Mouse (Mus musculus) midbrain, embryonic 13.5 days (tissue): ENCODE measurements around the gene Dmac2. TPM values are rescaled to one million over a fixed set of nuclear protein-coding genes. Genes with fewer than 3 reads are reported as not detected.

Experiments used
- ATAC-seq: fragments of 200-750 bp; cut with Nextera tagmentation; 2 replicates; pipeline ENCODE4 v1.8.0; 2017; ENCODE audit warnings: mild to moderate bottlenecking, moderate TSS enrichment, moderate library complexity
- H3K27ac ChIP-seq: fragments of 300-500 bp; sonication (generic); 2 replicates; pipeline ENCODE4 v1.5.1; 2015; ENCODE audit warnings: inconsistent platforms, mild to moderate bottlenecking, moderate library complexity
- H3K27me3 ChIP-seq: fragments of 300-500 bp; sonication (generic); 2 replicates; pipeline ENCODE4 v1.6.1; 2015; ENCODE audit warnings: mild to moderate bottlenecking, inconsistent platforms
- H3K36me3 ChIP-seq: fragments of 300-500 bp; sonication (generic); 2 replicates; pipeline ENCODE4 v1.6.1; 2015; ENCODE audit warnings: mild to moderate bottlenecking, inconsistent platforms
- H3K4me1 ChIP-seq: fragments of 300-500 bp; sonication (generic); replicated peaks from 2 replicates; pipeline ENCODE4 v1.6.1; 2015; ENCODE audit warnings: inconsistent platforms
- H3K4me2 ChIP-seq: fragments of 300-500 bp; sonication (generic); replicated peaks from 2 replicates; pipeline ENCODE4 v1.6.1; 2015; ENCODE audit warnings: moderate library complexity, mild to moderate bottlenecking, inconsistent platforms
- H3K4me3 ChIP-seq: fragments of 300-500 bp; sonication (generic); replicated peaks from 2 replicates; pipeline ENCODE4 v1.5.1; 2015; ENCODE audit warnings: mild to moderate bottlenecking, inconsistent platforms
- H3K9ac ChIP-seq: fragments of 300-500 bp; sonication (generic); replicated peaks from 2 replicates; pipeline ENCODE4 v1.6.1; 2015; ENCODE audit warnings: mild to moderate bottlenecking, inconsistent platforms
- H3K9me3 ChIP-seq: fragments of 300-500 bp; sonication (generic); 2 replicates; pipeline ENCODE4 v1.6.1; 2016; ENCODE audit warnings: mild to moderate bottlenecking, inconsistent platforms
- WGBS: fragments of 180-500 bp; shearing (Covaris S2); methylation state at CpG from one replicate; pipeline ENCODE4 v1.1.7; 2015; 5-methylcytosine and 5-hydroxymethylcytosine counted together
- polyA plus RNA-seq: library from polyadenylated mRNA; unstranded; fragments of >200 nt; fragmentation: Nextera tagmentation; extraction: Ambion mirVana; gene quantifications from 2 replicates; pipeline ENCODE4 v1.2.1, GENCODE M21; 2015

The Dmac2 gene
- polyA plus RNA-seq, 1 experiment from 2014 or later = 34.2 TPM

DNA sequence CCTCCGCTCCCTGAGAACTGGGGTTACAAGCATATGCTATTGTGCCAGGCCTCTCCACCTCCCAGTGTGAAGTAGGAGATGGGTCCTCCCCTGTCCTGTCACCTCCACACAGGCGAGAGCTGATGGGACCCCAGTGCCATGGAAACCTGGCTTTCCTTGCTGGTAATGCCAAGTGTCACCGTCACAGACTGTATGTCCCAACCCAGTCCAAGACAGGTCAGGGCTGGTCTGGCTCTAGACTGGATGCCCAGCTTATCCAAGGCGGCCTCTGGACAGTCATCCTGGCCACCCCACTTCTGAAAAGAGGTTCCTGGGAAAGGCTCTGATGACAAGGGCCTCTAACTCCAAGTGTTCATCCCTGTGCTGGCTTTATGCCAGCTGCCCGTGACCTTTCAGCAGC is 17.9 kb downstream of the Dmac2 start:
- Histone ChIP-seq H3K9me3 (no peaks in the 10 kb centered on the region), H3K9ac (no peak overlapping the region), H3K27me3 (no peaks in the 10 kb centered on the region), H3K27ac (no peak overlapping the region), H3K4me3 (no peak overlapping the region), H3K4me1 (no peaks in the 10 kb centered on the region), H3K36me3 (peaks cover 79% of the 10 kb centered on the region), H3K4me2 (no peak overlapping the region)
- WGBS = 90% methylated on average over 5 of the region's 5 CpGs
- no peak for ATAC-seq

DNA sequence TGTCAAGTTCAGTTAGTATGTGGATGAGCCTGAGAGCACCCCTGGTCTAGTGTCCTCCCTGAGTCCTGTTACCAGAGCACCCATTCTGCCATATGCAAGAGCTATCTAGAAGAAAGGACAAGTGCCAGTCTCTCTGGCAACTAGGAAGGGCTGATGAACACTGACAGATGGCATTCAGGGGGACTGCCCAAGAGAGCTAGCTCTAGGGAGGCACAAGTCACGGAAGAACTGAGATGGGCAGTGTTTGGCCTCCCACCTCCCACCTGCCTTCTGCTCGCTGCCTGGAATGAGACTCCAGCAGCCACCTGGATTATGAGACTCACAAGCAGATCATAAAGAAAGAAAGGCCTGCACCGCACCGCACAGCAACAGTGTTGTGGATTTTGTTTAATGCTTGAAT is 20.5 kb downstream of the Dmac2 start:
- WGBS = 87% methylated on average over 4 of the region's 4 CpGs
- Histone ChIP-seq H3K4me3 (no peak overlapping the region), H3K4me2 (no peak overlapping the region), H3K36me3 (peaks cover 62% of the 10 kb centered on the region), H3K9ac (no peak overlapping the region), H3K4me1 (no peaks in the 10 kb centered on the region), H3K9me3 (no peaks in the 10 kb centered on the region), H3K27me3 (no peaks in the 10 kb centered on the region), H3K27ac (no peak overlapping the region)
- ATAC-seq = no peak

DNA sequence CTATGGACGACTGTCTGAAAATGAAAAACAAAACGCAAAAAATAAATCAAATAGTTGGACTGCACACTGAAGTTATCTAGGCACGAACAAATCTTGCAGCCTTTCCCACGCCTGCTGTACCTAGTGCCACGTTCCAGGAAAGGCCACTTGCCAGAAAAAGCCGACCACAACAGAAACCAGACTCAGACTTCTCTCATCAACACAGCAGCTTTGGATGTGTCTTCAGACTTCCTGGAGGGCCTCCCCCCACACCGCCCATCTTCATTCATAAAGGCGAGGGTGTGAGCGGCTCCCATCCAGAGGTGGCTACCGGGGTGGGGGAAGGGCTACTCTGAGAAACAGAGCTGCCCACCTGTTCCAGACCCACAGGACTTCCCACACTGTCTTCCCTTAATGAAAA is 24.9 kb downstream of the Dmac2 start:
- Histone ChIP-seq H3K9me3 (no peaks in the 10 kb centered on the region), H3K27ac (no peak overlapping the region), H3K27me3 (no peaks in the 10 kb centered on the region), H3K4me1 (0 out of 2 replicates have a peak, but pooled peaks cover 3% of the 10 kb centered on the region), H3K36me3 (peaks cover 29% of the 10 kb centered on the region), H3K4me3 (no peak overlapping the region), H3K4me2 (no peak overlapping the region), H3K9ac (no peak overlapping the region)
- no peak for ATAC-seq
- 89% methylated on average over 10 of the region's 10 CpGs for WGBS

DNA sequence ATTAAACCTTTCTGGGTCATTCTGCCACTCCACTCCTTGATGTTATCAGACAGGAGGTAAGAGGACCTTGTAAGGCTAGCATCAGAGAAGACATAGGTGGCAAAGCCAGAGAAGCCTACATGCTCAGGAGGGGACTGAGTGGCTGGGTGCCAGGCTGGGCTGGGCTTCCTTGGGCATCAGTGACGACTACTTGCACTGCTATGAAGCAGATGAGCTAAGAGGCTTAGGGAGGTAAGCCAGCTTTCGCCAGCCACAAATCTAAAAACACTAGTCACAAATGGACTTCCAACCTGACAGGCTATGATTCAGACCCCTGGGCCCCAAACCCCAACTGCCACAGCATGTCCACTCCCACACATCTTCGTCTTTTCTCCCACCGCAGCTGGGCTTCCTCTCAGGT is 25.4 kb downstream of the Dmac2 start:
- Histone ChIP-seq H3K9me3 (no peaks in the 10 kb centered on the region), H3K4me3 (no peak overlapping the region), H3K36me3 (peaks cover 28% of the 10 kb centered on the region), H3K4me1 (0 out of 2 replicates have a peak, but pooled peaks cover 5% of the 10 kb centered on the region), H3K4me2 (no peak overlapping the region), H3K9ac (no peak overlapping the region), H3K27me3 (no peaks in the 10 kb centered on the region), H3K27ac (no peak overlapping the region)
- WGBS = 73% methylated on average over 4 of the region's 4 CpGs
- ATAC-seq = no peak

DNA sequence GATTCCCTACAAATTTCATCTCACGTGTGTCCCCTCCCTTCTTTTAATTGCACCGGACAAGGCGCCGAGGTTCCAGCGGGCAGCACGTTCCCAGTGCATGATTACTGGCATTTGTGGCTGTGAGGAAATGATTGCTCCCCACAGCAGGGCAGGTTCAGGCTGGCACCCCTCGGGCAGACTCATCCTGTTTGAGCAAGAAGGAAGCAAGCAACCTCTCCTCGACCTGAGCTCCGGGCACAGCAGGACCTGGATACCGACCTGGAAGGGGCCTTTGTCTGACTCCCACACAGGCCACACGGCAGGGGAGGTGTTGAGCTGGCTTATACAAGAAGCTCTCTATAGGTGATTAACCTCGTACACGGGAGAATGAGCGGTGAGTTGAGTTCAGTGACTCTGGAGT is 25.9 kb downstream of the Dmac2 start:
- no peak for ATAC-seq
- H3K4me1 ChIP-seq = 0 out of 2 replicates have a peak, but pooled peaks cover 5% of the 10 kb centered on the region
- peaks cover 24% of the 10 kb centered on the region for H3K36me3 ChIP-seq
- 48% methylated on average over 14 of the region's 14 CpGs for WGBS
- no peak overlapping the region for H3K27ac ChIP-seq
- no peaks in the 10 kb centered on the region for H3K27me3 ChIP-seq
- no peak overlapping the region for H3K4me3 ChIP-seq
- no peaks in the 10 kb centered on the region for H3K9me3 ChIP-seq
- no peak overlapping the region for H3K9ac ChIP-seq
- no peak overlapping the region for H3K4me2 ChIP-seq

DNA sequence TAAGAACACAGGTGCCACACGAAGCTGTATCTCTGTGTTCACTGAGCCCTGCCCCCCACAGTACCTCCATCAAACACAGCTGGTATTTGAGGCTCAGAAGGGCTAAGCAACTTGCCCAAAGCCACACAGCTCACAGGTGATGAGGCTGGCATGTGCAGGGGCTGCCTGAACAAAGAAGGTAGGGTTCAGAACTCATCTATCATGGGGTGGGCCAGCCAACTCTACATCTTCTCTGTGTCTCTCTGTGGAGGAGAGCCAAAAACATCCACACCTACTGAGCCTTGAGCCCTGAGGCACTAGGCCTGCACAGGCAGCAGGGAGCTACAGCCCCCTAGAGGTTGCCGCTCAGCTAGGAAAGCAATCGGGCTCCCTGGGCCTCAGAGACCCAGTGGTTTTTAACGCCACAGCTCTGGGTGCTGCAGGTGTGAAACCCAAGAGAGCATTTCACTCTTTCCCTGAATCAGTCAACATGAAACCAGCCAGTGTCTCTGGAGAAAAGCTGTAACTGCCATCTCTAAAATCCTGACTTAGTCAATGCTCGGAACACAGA is 28.4 kb downstream of the Dmac2 start:
- Histone ChIP-seq H3K9me3 (no peaks in the 10 kb centered on the region), H3K9ac (no peak overlapping the region), H3K4me2 (no peak overlapping the region), H3K27ac (no peak overlapping the region), H3K4me3 (no peak overlapping the region), H3K27me3 (no peaks in the 10 kb centered on the region), H3K36me3 (peaks cover 7% of the 10 kb centered on the region), H3K4me1 (0 out of 2 replicates have a peak, but pooled peaks cover 5% of the 10 kb centered on the region)
- WGBS = 61% methylated on average over 5 of the region's 5 CpGs
- ATAC-seq = no peak

DNA sequence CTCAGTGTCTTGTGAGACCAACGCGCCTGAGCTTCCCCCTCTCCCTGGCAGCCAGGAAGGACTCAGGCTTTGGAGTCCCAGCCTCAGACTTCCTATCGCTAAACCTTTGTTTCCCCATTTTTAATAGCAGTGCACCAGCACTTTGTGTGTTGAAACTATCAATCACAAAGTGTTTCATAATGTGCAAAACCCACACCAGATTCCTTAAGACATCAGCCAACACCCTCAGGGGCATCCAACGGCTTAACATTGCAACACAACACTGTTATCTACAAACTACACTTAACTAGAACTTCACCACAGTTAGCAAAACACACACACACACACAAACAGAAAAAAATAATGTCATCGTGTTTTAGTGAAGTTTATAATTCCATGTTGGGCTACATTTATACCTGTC is 30.6 kb downstream of the Dmac2 start:
- H3K9ac ChIP-seq = no peak overlapping the region
- no peaks in the 10 kb centered on the region for H3K27me3 ChIP-seq
- no peaks in the 10 kb centered on the region for H3K9me3 ChIP-seq
- ATAC-seq = no peak
- H3K4me1 ChIP-seq = 0 out of 2 replicates have a peak, but pooled peaks cover 5% of the 10 kb centered on the region
- WGBS = 89% methylated on average over 5 of the region's 5 CpGs
- H3K4me3 ChIP-seq = no peak overlapping the region
- no peak overlapping the region for H3K27ac ChIP-seq
- H3K36me3 ChIP-seq = peaks cover 6% of the 10 kb centered on the region
- H3K4me2 ChIP-seq = no peak overlapping the region

DNA sequence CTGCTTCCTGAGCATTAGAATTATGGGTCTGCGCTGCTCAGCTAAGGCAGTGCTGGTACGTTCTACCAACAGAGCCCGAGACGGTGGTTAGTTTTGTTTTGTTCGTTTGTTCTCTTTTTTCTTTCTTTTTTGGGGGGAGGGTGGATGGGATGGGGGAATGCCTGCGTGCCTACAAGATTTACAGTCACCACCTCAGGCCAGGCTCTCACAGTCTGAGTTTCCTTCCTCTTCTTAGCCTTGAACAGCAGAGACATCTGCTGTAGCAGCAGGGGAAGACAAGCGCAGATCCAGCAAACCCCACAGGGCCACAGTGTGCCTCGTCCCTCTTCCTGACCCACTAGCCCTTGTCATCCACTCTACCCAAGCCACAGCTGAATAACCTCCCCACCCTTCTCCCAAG is 32.1 kb downstream of the Dmac2 start:
- Histone ChIP-seq H3K4me2 (no peak overlapping the region), H3K9me3 (no peaks in the 10 kb centered on the region), H3K27ac (no peak overlapping the region), H3K27me3 (no peaks in the 10 kb centered on the region), H3K4me1 (peaks cover 11% of the 10 kb centered on the region), H3K4me3 (no peak overlapping the region), H3K9ac (no peak overlapping the region), H3K36me3 (no peaks in the 10 kb centered on the region; the same call in 1 of the 2 replicates)
- 92% methylated on average over 8 of the region's 8 CpGs for WGBS
- ATAC-seq = no peak

DNA sequence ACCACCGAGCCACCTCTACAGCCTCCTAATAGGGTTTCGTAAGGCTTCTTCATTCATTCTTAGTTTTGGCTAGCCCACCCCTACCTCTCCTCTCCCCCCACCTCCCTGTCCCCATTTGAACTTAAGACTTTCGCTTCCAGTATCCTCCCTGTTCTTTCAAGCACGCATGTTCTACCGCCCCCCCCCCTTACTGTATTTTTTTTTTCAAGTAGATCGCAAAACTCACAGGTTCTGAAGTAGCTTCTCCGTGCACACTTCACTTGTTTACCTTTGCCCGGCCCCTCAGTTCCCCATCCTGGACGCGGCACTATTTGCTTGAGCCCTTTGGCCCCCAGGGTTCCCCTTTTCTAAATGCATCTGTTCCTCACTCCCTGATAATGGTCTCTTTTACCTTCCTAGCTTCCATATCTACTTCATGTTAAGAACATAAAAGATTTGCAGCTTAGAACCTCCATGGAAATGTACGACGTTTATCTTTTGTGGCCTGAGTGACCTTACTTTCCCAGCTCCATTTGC is 33.1 kb downstream of the Dmac2 start:
- Histone ChIP-seq H3K36me3 (no peaks in the 10 kb centered on the region; the same call in 1 of the 2 replicates), H3K4me3 (no peak overlapping the region), H3K27ac (no peak overlapping the region), H3K9ac (no peak overlapping the region), H3K9me3 (no peaks in the 10 kb centered on the region), H3K27me3 (no peaks in the 10 kb centered on the region), H3K4me2 (no peak overlapping the region), H3K4me1 (peaks cover 20% of the 10 kb centered on the region)
- ATAC-seq = no peak
- WGBS = 91% methylated on average over 12 of the region's 12 CpGs

DNA sequence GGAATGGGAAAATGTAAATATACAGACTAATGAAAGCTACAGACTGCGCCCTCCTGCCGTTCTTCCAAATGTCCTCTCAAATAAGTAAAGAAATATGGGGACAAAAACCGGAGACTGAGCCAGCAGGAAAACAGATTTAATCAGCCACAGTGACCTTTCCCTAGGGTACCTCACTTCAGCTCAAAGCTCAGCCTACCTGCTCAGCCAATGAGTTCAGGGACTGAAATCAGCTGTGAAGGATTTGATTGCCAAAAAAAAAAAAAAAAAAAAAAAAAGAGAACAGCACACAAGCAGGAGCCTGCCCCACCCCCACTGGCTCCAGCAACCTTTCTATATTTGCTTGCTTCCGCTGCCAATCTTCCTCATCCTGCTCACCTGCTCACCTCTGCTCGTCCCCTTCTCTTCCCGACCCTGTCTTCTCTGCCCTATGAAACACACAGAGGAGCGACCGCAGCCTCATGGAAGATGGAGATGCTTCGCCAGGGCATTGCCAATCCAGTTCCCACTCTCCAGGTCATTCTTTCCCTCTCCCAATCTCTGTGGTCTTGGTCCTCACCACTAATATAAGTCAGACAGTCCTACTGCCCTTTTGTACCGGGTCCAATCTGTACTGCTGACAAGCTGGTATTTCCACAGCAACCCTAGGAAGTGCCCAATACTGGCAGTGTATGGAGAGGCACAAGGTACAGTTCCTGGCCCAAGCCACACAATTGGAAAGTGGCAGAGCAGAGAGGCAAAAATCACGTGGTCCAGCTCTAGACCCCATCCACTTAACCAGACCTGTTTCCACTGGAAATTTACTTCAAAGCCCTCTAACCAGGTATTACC is 36.6 kb downstream of the Dmac2 start:
- Histone ChIP-seq H3K4me1 (peaks cover 35% of the 10 kb centered on the region), H3K27me3 (no peaks in the 10 kb centered on the region), H3K36me3 (no peaks in the 10 kb centered on the region; the same call in 1 of the 2 replicates), H3K9ac (no peak overlapping the region), H3K4me2 (no peak overlapping the region), H3K4me3 (no peak overlapping the region), H3K9me3 (no peaks in the 10 kb centered on the region), H3K27ac (no peak overlapping the region)
- 81% methylated on average over 11 of the region's 11 CpGs for WGBS
- no peak for ATAC-seq

DNA sequence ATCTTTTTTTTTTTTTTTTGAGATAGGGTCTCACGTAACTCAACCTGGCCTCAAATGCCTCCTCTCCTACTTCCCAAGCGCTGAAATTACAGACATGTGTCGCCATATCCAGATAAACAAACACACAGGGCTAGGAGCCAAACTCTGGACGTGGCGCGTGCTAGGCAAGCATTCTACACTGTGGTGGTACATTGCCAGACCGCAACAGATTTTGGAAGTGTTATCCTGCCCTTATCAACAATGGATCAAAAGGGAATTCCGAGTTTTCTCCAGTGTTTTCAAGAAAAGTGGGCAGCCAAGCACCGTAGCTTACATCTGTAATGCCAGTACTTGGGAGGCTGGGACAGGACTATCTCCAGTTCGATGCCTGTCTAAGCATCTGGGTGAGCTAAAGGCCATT is 38.6 kb downstream of the Dmac2 start:
- Histone ChIP-seq H3K9me3 (no peaks in the 10 kb centered on the region), H3K4me2 (peak overlapping the region; percentile 85), H3K27me3 (no peaks in the 10 kb centered on the region), H3K36me3 (peaks cover 3% of the 10 kb centered on the region; the same call in 1 of the 2 replicates), H3K9ac (peak overlapping the region; percentile 66), H3K4me1 (peaks cover 35% of the 10 kb centered on the region), H3K27ac (no peak overlapping the region), H3K4me3 (peak overlapping the region; percentile 60)
- ATAC-seq = no peak
- WGBS = 42% methylated on average over 10 of the region's 10 CpGs

DNA sequence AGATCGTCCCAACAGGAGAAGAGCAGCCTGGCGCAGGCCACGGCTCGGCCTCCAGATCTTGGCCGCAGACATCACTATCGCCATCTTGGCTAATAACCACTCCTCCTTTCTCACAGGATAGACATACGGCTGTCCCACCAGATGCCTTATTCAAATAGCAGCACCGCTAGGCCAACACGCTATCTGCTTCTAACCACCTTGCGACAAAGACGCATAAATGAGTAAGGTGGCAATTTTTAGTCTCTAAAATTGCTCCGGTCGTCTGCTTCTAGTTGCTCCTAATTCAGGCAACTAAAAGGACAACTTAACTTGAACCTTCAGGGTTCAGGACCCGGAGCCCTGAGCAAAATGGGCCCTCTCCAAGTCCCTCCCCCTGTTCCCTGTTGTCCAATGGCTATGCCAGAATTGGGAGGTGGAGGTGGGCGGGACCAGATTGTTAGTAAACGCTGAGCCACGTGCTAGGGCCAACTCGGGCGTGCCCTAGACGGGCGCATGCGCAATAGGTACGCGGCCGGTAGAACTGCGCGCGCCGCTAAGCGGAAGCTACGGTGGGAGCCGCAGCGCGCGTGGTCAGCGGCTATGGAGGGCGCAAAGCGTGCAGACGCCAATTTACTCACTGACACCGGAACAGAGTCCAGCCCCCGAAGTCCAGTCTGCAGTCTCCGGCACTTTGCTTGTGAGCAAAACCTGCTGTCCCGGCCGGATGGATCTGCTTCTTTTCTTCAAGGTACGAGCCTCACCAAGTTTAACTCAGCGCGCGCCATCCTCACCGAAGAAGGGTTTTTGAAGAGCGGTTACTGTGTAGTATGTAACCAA is 39.7 kb downstream of the Dmac2 start, which contains the start of the genes Bckdha and Exosc5:
Gene Bckdha, minus strand, starts transcription at position 325 of the 816 bp plus-strand sequence.
Gene Exosc5, plus strand, starts transcription at position 508 of the 816 bp plus-strand sequence.
- Histone ChIP-seq H3K27ac (peak within 1 kb of the TSS; percentile 36; the same call in 1 of the 2 replicates), H3K36me3 (peaks cover 7% of the 10 kb centered on the region), H3K4me1 (peaks cover 35% of the 10 kb centered on the region), H3K9ac (peak within 1 kb of the TSS; percentile 67), H3K9me3 (no peaks in the 10 kb centered on the region), H3K4me3 (peak within 1 kb of the TSS; percentile 60), H3K4me2 (peak within 1 kb of the TSS; percentile 85), H3K27me3 (no peaks in the 10 kb centered on the region)
- ATAC-seq = peak; percentile 97
- under 1% methylated on average over 50 of the region's 50 CpGs for WGBS
